Mouse (Mus musculus) forebrain, embryonic 11.5 days (tissue): ENCODE data around the gene Depdc7. TPM values are rescaled to one million over a fixed set of nuclear protein-coding genes. Genes with fewer than 3 reads are reported as not detected.

Source experiments
- ATAC-seq: fragments of 200-750 bp; cut with Nextera tagmentation; replicated peaks from 2 replicates; pipeline ENCODE4 v1.8.0; 2017; ENCODE audit warnings: moderate TSS enrichment; ENCODE audit not compliant: low FRiP score
- DNase-seq: peaks from one replicate; pipeline ENCODE4 v3.0.0-alpha.2; 2017; ENCODE audit warnings: low spot score
- H3K27ac ChIP-seq: fragments of 300-500 bp; sonication (generic); 2 replicates; pipeline ENCODE4 v1.5.1; 2014; ENCODE audit warnings: low read depth, low read length
- H3K27me3 ChIP-seq: fragments of 300-500 bp; sonication (generic); 2 replicates; pipeline ENCODE4 v1.6.1; 2014; ENCODE audit warnings: mild to moderate bottlenecking, low read length, mixed read lengths; ENCODE audit not compliant: control insufficient read depth, insufficient read depth
- H3K36me3 ChIP-seq: fragments of 300-500 bp; sonication (generic); 2 replicates; pipeline ENCODE4 v1.6.1; 2014; ENCODE audit warnings: mild to moderate bottlenecking, low read length, moderate library complexity, mixed read lengths; ENCODE audit not compliant: control insufficient read depth, insufficient read depth
- H3K4me1 ChIP-seq: fragments of 300-500 bp; sonication (generic); replicated peaks from 2 replicates; pipeline ENCODE4 v1.6.1; 2014; ENCODE audit warnings: low read length, mixed read lengths; ENCODE audit not compliant: control insufficient read depth, insufficient read depth
- H3K4me2 ChIP-seq: fragments of 300-500 bp; sonication (generic); 2 replicates; pipeline ENCODE4 v1.6.1; 2014; ENCODE audit warnings: low read depth, mild to moderate bottlenecking, low read length, moderate library complexity, mixed read lengths; ENCODE audit not compliant: severe bottlenecking
- H3K4me3 ChIP-seq: fragments of 300-500 bp; sonication (generic); 2 replicates; pipeline ENCODE4 v1.5.1; 2014; ENCODE audit warnings: low read depth, low read length
- H3K9ac ChIP-seq: fragments of 300-500 bp; sonication (generic); 2 replicates; pipeline ENCODE4 v1.6.1; 2014; ENCODE audit warnings: low read length
- H3K9me3 ChIP-seq: fragments of 300-500 bp; sonication (generic); 2 replicates; pipeline ENCODE4 v1.6.1; 2016; ENCODE audit warnings: low read length, mixed read lengths; ENCODE audit not compliant: control insufficient read depth
- WGBS: fragments of 180-500 bp; shearing (Covaris S2); extraction: QIAGEN DNeasy Blood & Tissue Kit; methylation state at CpG from one replicate; pipeline ENCODE4 v1.1.7; 2014; 5-methylcytosine and 5-hydroxymethylcytosine counted together
- polyA plus RNA-seq: library from polyadenylated mRNA; unstranded; fragments of >200 nt; fragmentation: Nextera tagmentation; extraction: Ambion mirVana; gene quantifications from 2 replicates; pipeline ENCODE4 v1.2.1, GENCODE M21; 2014

The Depdc7 gene
- polyA plus RNA-seq, 1 experiment from 2014 or later = 5.5 TPM

DNA sequence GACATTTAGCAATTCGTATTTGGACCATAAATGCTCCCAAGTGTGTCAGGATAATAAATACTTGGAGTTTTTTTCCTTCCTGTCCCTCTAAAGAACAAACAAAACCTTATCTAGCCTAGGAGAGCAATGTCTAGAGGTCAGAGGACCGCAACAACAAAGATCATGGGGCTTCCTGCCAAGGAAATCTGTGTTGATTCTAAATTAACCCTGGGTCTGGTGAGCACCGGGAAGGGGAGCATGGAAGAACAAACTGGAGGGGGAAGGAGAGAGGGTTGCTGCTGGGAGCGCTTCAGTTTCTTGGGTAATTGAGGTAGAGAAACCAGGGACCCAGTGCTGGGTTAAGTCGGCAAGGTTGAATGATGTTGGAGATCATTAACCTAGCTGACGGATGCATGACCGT, 482 bp upstream of the Depdc7 start:
- Histone ChIP-seq H3K9me3 (no peaks in the 10 kb centered on the region), H3K27me3 (peaks cover 10% of the 10 kb centered on the region), H3K36me3 (no peaks in the 10 kb centered on the region), H3K9ac (peak overlapping the region; percentile 77), H3K27ac (no peak overlapping the region), H3K4me1 (peaks cover 6% of the 10 kb centered on the region; the same call in 1 of the 2 replicates), H3K4me3 (peak overlapping the region; percentile 65), H3K4me2 (peak overlapping the region; percentile 99)
- DNase-seq = no peak
- 21% methylated on average over 7 of the region's 7 CpGs for WGBS
- ATAC-seq = no peak

DNA sequence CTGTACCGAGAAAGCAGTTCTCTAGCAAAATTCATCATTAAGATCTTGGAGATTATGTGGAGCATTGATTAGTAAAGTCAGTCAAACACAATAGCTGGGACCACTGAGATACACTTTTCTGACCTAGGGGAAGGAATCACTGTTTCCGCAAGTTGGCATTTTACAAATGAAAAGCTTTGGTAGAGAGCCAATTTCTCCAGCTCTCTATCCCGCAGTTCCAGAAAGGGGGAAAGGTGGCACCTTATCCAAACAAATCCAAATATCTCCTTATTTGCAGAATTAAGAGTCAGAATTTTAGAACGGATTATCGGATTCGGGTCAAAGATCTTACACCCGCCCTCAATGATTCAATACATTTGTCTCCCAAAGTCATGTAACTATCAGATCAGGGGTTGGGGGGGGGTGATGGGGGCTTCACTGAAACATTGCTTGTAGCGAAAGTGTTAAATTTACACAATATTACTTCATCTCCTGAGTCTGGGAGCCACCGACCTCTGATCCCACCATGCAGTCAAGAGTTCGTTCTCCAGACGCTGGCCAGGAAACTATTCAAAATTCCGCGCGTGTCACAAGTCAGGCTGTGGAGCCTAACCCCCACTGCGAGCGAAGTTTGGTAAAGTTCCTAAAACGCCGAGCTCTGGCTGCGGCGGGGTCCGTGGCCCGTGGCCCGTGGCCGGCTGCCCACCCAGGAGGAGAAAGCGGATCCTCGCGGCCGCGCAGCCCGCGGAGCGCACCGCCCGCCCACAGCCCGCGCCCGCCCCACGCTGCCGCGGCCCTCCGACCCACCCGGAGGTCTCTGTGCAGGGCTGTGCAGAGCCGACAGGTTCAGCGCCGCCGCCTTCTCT, 560 bp downstream of the Depdc7 start:
- Histone ChIP-seq H3K36me3 (no peaks in the 10 kb centered on the region), H3K27ac (no peak overlapping the region), H3K4me1 (peaks cover 6% of the 10 kb centered on the region; the same call in 1 of the 2 replicates), H3K4me2 (peak overlapping the region; percentile 99), H3K27me3 (peaks cover 10% of the 10 kb centered on the region), H3K9ac (peak overlapping the region; percentile 77), H3K4me3 (peak overlapping the region; percentile 65), H3K9me3 (no peaks in the 10 kb centered on the region)
- no peak for DNase-seq
- ATAC-seq = no peak; the same call in 1 of the 2 replicates
- WGBS = 4% methylated on average over 45 of the region's 46 CpGs

DNA sequence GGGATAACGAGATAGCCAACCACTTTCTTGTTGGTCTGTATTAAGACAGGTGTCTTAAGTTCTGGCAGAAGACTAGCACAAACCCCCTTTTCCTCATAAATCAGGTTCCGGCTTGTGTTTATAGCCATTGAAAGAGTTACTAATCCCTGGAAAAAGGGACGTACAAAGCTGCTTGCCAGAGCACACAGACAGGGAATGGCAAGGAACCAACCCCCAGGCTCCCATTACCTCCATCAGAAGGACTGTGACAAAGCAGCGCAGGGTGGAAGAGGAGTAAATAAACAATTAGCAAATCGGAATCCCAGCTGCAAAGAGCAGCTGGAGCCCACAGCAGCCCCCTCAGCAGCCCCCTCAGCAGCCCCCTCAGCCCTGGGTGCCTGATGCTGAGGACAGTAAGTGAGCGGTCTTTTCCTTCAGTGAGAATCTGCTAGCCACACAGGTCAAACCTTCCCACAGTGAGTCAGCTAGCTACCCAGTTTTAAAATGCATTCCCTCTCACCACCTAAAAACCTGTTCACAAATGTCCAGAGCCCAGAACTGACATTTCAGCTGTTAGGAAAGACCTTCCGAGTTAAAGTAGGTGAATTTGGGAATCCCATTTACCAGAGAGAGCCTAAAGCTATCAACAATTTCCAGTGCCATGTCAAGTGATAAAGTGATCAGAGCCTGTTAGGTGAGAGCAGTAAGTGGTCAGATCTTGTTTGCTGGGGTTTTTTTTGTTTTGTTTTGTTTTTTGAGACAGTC, 1.5 kb downstream of the Depdc7 start:
- no peaks in the 10 kb centered on the region for H3K9me3 ChIP-seq
- peaks cover 10% of the 10 kb centered on the region for H3K27me3 ChIP-seq
- DNase-seq (no peak), ATAC-seq (no peak)
- 18% methylated on average over 7 of the region's 7 CpGs for WGBS
- peaks cover 6% of the 10 kb centered on the region; the same call in 1 of the 2 replicates for H3K4me1 ChIP-seq
- H3K27ac ChIP-seq = no peak overlapping the region
- H3K4me3 ChIP-seq = no peak overlapping the region
- H3K9ac ChIP-seq = no peak overlapping the region
- no peaks in the 10 kb centered on the region for H3K36me3 ChIP-seq
- peak overlapping the region; percentile 99; the same call in 1 of the 2 replicates for H3K4me2 ChIP-seq

DNA sequence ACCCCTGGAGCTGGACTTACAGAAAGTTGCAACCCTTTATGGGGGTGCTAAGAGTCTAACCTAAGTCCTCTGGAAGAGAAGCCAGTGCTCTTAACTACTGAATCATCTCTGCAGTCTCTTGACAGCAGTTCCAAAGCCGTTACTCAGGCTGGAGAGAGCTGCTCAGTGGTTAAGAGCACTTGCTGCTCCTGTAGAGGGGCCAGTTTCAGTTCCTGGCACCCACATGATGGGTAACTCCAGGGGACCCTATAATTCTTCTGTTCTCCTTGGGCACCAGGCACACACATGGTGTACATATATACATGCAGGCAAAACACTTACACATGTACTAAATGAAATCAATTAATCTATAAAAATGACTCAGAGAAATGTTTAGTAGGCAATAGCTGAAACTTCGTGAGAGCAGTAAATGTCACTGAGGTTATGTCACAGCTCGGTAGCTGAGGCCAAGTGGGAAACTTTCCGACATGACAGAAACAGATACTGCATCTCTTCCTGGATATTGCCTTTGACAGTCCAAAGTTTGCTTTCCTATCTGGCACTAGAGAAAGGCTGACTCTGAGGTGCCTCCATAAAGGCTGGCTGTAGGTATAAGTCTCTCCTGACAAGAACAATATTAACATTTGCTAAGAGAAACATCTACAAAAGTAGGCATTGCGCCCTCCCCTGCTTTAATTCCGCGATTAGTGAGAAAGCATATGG, 2.3 kb downstream of the Depdc7 start:
- 60% methylated on average over 7 of the region's 7 CpGs for WGBS
- Histone ChIP-seq H3K4me1 (peaks cover 6% of the 10 kb centered on the region; the same call in 1 of the 2 replicates), H3K4me2 (no peak overlapping the region), H3K4me3 (no peak overlapping the region), H3K27ac (no peak overlapping the region), H3K36me3 (no peaks in the 10 kb centered on the region), H3K27me3 (peaks cover 10% of the 10 kb centered on the region), H3K9ac (no peak overlapping the region), H3K9me3 (no peaks in the 10 kb centered on the region)
- DNase-seq (no peak), ATAC-seq (no peak)

DNA sequence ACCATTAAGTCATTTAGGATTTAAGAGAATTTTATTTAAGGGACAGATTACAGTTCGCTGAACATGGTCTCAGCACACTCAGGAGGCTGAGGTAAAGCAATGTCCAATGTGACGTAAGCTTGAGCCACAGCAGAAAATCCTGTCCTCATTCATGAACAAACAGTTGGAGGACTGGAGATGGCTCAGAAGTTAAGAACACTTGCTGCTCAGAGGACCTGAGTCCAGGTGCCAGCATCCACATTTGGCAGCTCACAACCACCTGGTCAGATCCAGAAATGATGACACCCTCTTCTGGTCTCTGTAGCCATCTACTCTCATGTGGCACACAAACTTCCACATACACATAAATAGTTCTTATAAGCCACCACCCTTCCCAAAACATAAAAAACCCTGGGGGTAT, 3.0 kb downstream of the Depdc7 start:
- DNase-seq (no peak), ATAC-seq (no peak)
- no peak overlapping the region for H3K4me2 ChIP-seq
- H3K27me3 ChIP-seq = peaks cover 10% of the 10 kb centered on the region
- no peak overlapping the region for H3K27ac ChIP-seq
- H3K4me3 ChIP-seq = no peak overlapping the region
- peaks cover 6% of the 10 kb centered on the region; the same call in 1 of the 2 replicates for H3K4me1 ChIP-seq
- WGBS = 91% methylated on average over 2 of the region's 2 CpGs
- no peaks in the 10 kb centered on the region for H3K9me3 ChIP-seq
- no peak overlapping the region for H3K9ac ChIP-seq
- H3K36me3 ChIP-seq = no peaks in the 10 kb centered on the region

DNA sequence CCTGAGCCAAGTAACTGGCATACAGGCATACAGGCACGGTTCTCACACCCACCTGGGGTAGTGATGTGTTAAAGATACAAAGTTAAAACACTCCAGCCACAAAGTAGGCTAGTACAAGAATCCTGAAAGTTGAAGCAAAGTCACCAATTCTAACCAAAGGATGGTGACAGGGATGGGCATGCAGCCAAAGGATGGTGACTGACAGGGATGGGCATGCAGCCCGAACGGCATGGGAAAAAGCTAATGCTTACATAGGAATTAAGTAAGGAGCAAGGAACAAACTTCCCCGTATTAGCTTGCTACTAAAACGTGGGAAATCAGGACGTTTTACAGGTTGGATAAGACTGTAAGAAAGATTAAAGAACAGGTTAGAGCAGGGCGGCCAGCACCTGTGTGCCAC, 6.4 kb downstream of the Depdc7 start:
- no peaks in the 10 kb centered on the region for H3K27me3 ChIP-seq
- DNase-seq = no peak
- no peak overlapping the region for H3K27ac ChIP-seq
- 81% methylated on average over 7 of the region's 7 CpGs for WGBS
- no peak overlapping the region for H3K9ac ChIP-seq
- peaks cover 4% of the 10 kb centered on the region; the same call in 1 of the 2 replicates for H3K4me1 ChIP-seq
- H3K36me3 ChIP-seq = no peaks in the 10 kb centered on the region
- no peak overlapping the region for H3K4me3 ChIP-seq
- no peak for ATAC-seq
- no peaks in the 10 kb centered on the region for H3K9me3 ChIP-seq
- no peak overlapping the region for H3K4me2 ChIP-seq

DNA sequence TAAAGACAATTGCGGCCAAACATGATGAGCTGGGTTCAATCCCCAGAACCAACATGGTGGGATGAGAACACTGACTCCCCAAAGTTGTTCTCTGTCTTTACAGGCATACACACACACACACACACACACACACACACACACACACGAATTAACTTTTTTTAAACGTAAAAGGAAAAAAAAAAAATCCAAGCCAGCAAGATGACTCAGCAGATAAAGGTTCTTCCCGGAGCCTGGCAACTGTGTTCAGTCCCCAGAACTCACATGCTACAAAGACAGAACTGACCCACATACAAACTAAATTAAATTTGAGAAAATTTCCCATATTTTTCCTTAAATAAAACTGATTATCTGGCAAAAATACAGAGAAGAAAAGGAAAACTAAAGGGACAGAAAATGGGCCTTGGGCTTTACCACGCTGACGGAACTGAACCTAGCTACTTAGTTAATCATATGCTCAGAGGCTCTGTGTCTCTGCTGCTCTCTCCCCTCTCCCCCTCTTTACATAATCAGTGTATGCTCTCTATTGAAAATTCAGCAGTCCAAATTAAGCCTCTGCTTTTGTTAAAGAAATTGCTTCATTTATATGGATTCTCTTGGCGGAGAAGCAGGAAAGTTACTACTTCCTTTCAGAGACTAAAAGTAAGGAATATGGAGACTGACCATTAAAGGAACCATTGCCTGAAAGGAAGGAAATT, 10.0 kb downstream of the Depdc7 start:
- no peak overlapping the region for H3K9ac ChIP-seq
- no peak overlapping the region for H3K27ac ChIP-seq
- no peak overlapping the region for H3K4me3 ChIP-seq
- ATAC-seq (no peak), DNase-seq (no peak)
- no peaks in the 10 kb centered on the region for H3K27me3 ChIP-seq
- 77% methylated on average over 7 of the region's 7 CpGs for WGBS
- no peak overlapping the region for H3K4me2 ChIP-seq
- no peaks in the 10 kb centered on the region for H3K9me3 ChIP-seq
- no peaks in the 10 kb centered on the region for H3K4me1 ChIP-seq
- no peaks in the 10 kb centered on the region for H3K36me3 ChIP-seq

DNA sequence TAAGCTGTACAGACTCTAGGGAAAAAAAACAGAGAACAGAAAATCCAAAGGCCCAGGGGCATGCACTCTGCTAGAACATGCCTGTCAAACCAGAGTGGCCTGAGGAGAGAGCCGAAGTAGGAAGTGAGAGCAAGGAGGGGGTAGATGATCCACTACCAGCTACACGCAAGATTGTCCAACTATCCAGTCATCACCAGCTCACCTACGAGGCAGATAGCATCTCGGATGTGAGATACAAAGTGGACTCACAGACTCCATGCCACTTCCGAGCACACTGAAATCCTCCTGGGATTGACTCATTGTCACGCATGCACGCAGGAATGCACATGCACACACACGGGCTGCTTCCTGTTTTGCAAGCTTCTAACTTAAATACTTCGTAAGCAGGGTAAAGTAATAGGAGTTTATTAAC, 10.6 kb downstream of the Depdc7 start:
- H3K27me3 ChIP-seq = no peaks in the 10 kb centered on the region
- no peak for DNase-seq
- ATAC-seq = no peak
- 94% methylated on average over 9 of the region's 9 CpGs for WGBS
- no peaks in the 10 kb centered on the region for H3K36me3 ChIP-seq
- no peak overlapping the region for H3K4me3 ChIP-seq
- no peaks in the 10 kb centered on the region for H3K4me1 ChIP-seq
- H3K9me3 ChIP-seq = no peaks in the 10 kb centered on the region
- H3K9ac ChIP-seq = no peak overlapping the region
- H3K4me2 ChIP-seq = no peak overlapping the region
- H3K27ac ChIP-seq = no peak overlapping the region
